Mouse (Mus musculus) left cerebral cortex, adult 18-20 months (tissue): ENCODE data around the gene 4933402J07Rik. TPM values are rescaled to one million over a fixed set of nuclear protein-coding genes. Genes with fewer than 3 reads are reported as not detected.

ENCODE experiments used
- DNase-seq, 2 experiments: peaks; one replicate each; pipeline ENCODE4 v3.0.0; 2021 to 2022; ENCODE audit warnings: low spot score in 2 of 2, mixed read lengths in 1 of 2
- long read RNA-seq, 2 experiments: library from polyadenylated mRNA; stranded (forward); transcript quantifications; one replicate each; pipeline ENCODE4 v2.0.0; 2021
- total RNA-seq, 2 experiments: library from RNA; stranded (reverse); gene quantifications; 2 replicates each; pipeline ENCODE4 v1.2.3; 2021

4933402J07Rik gene
- not detected for total RNA-seq
- long read RNA-seq, experiment 1: 0 reads
- long read RNA-seq, experiment 2: 0 reads

GRCm38 (mm10) chr8:87563553-87563952 lies at the start of gene 4933402J07Rik:
TSS of gene 4933402J07Rik (plus strand) at chr8:87563853.
- DNase-seq: no peak

- DNase-seq: no peak
These were observed 46.5 kb upstream of the 4933402J07Rik start for GRCm38 (mm10) chr8:87517132-87517531.

GRCm38 (mm10) chr8:87525006-87525405 lies 38.6 kb upstream of the 4933402J07Rik start:
- DNase-seq: no peak

- DNase-seq: no peak
These were observed 32.5 kb upstream of the 4933402J07Rik start for GRCm38 (mm10) chr8:87531176-87531575.

GRCm38 (mm10) chr8:87533476-87533875 lies 30.2 kb upstream of the 4933402J07Rik start:
- DNase-seq: no peak

GRCm38 (mm10) chr8:87534846-87535245 lies 28.8 kb upstream of the 4933402J07Rik start:
- DNase-seq: no peak

GRCm38 (mm10) chr8:87536615-87537329 lies 26.9 kb upstream of the 4933402J07Rik start:
- peak; percentile 75 to 79 for DNase-seq

- DNase-seq: peak; percentile 4 to 24
These were observed 23.7 kb upstream of the 4933402J07Rik start for GRCm38 (mm10) chr8:87539829-87540394.

- DNase-seq: no peak
These were observed 13.8 kb upstream of the 4933402J07Rik start for GRCm38 (mm10) chr8:87549881-87550280.

- no peak for DNase-seq
These were observed 10.9 kb upstream of the 4933402J07Rik start for GRCm38 (mm10) chr8:87552801-87553200.

- DNase-seq: no peak
These were observed 2.9 kb upstream of the 4933402J07Rik start for GRCm38 (mm10) chr8:87560801-87561200.

GRCm38 (mm10) chr8:87569203-87569602 lies 5.5 kb downstream of the 4933402J07Rik start:
- DNase-seq: no peak

- DNase-seq: no peak
These were observed 6.3 kb downstream of the 4933402J07Rik start for GRCm38 (mm10) chr8:87569706-87570563.

GRCm38 (mm10) chr8:87570564-87570855 lies 6.9 kb downstream of the 4933402J07Rik start:
- DNase-seq: no peak

- DNase-seq: no peak
These were observed 7.2 kb downstream of the 4933402J07Rik start for GRCm38 (mm10) chr8:87570880-87571279.

GRCm38 (mm10) chr8:87594272-87594671 lies 30.6 kb downstream of the 4933402J07Rik start:
- DNase-seq: peak; percentile 66 to 70

GRCm38 (mm10) chr8:87602731-87603130 lies 39.1 kb downstream of the 4933402J07Rik start:
- DNase-seq: no peak

GRCm38 (mm10) chr8:87609110-87609509 lies 45.5 kb downstream of the 4933402J07Rik start:
- DNase-seq: no peak

GRCm38 (mm10) chr8:87609651-87610192 lies 46.1 kb downstream of the 4933402J07Rik start:
- no peak for DNase-seq

- DNase-seq: no peak
These were observed 50.0 kb downstream of the 4933402J07Rik start for GRCm38 (mm10) chr8:87613701-87614100.

GRCm38 (mm10) chr8:87619118-87619517 lies 55.5 kb downstream of the 4933402J07Rik start:
- DNase-seq: peak; percentile 43 to 58

- DNase-seq: no peak
These were observed 55.9 kb downstream of the 4933402J07Rik start for GRCm38 (mm10) chr8:87619529-87619928.
